Mouse (Mus musculus): ENCODE data around the gene Ifitm3.
"Not testable (repeated sequence)": the region's sequence is repeated elsewhere in the genome, so short reads cannot be mapped to it uniquely, and the experiment has no call there.

Ifitm3 gene

GRCm38 (mm10) chr7:141038090-141039032, 27.8 kb upstream of the Ifitm3 start:
- in situ Hi-C loops (cut with MboI, MseI), result no loop called here

GRCm38 (mm10) chr7:141036624-141037023, 26.1 kb upstream of the Ifitm3 start:
- in situ Hi-C loops (cut with MboI, MseI), result not testable (repeated sequence)

- in situ Hi-C loops (cut with MboI, MseI), result no loop called here
Measured at GRCm38 (mm10) chr7:141032458-141033167, 22.0 kb upstream of the Ifitm3 start.

GRCm38 (mm10) chr7:141030390-141030789, 19.8 kb upstream of the Ifitm3 start:
- in situ Hi-C loops (cut with MboI, MseI), result no loop called here

- in situ Hi-C loops (cut with MboI, MseI), result no loop called here
Measured at GRCm38 (mm10) chr7:141028831-141029230, 18.3 kb upstream of the Ifitm3 start, which contains the start of gene Gm17387. Gene Gm17387, plus strand, starts transcription at chr7:141029131.

- in situ Hi-C loops (cut with MboI, MseI), result no loop called here
Measured at GRCm38 (mm10) chr7:141026740-141027098, 16.1 kb upstream of the Ifitm3 start.

GRCm38 (mm10) chr7:141026097-141026739, 15.6 kb upstream of the Ifitm3 start:
- in situ Hi-C loops (cut with MboI, MseI), result no loop called here

GRCm38 (mm10) chr7:141024865-141025838, 14.6 kb upstream of the Ifitm3 start:
- in situ Hi-C loops (cut with MboI, MseI), result no loop called here

- in situ Hi-C loops (cut with MboI, MseI), result no loop called here
Measured at GRCm38 (mm10) chr7:141021489-141022449, 11.2 kb upstream of the Ifitm3 start.

- in situ Hi-C loops (cut with MboI, MseI), result no loop called here
Measured at GRCm38 (mm10) chr7:141019028-141019427, 8.5 kb upstream of the Ifitm3 start.

GRCm38 (mm10) chr7:141017824-141018223, 7.3 kb upstream of the Ifitm3 start, which contains the start of gene Ifitm6:
Gene Ifitm6, minus strand, starts transcription at chr7:141017924.
- in situ Hi-C loops (cut with MboI, MseI), result not testable (repeated sequence)

- in situ Hi-C loops (cut with MboI, MseI), result no loop called here
Measured at GRCm38 (mm10) chr7:141016707-141017697, 6.4 kb upstream of the Ifitm3 start.

- in situ Hi-C loops (cut with MboI, MseI), result loop anchor here (5.0 kb wide), 2 partner anchors 36 to 169 kb away; no protein-coding TSS in a partner anchor
Measured at GRCm38 (mm10) chr7:141011238-141011770, 734 bp upstream of the Ifitm3 start.

- in situ Hi-C loops (cut with MboI, MseI), result loop anchor here (5.0 kb wide), 2 partner anchors 38 to 167 kb away; no protein-coding TSS in a partner anchor
Measured at GRCm38 (mm10) chr7:141009665-141010064, 905 bp downstream of the Ifitm3 start.

- in situ Hi-C loops (cut with MboI, MseI), result no loop called here
Measured at GRCm38 (mm10) chr7:141008938-141009660, 1.5 kb downstream of the Ifitm3 start.

GRCm38 (mm10) chr7:141008312-141008761, 2.2 kb downstream of the Ifitm3 start:
- in situ Hi-C loops (cut with MboI, MseI), result no loop called here

- in situ Hi-C loops (cut with MboI, MseI), result no loop called here
Measured at GRCm38 (mm10) chr7:141006914-141007313, 3.7 kb downstream of the Ifitm3 start.

Data from T-helper 17 cell (primary cell).